Mouse (Mus musculus): ENCODE results near the gene Zfp865.
A peak's percentile ranks its signal among the peaks of the same experiment; 100 is the strongest.
"Not testable (repeated sequence)": the region's sequence is repeated elsewhere in the genome, so short reads cannot be mapped to it uniquely, and the experiment has no call there.

The Zfp865 gene

DNA sequence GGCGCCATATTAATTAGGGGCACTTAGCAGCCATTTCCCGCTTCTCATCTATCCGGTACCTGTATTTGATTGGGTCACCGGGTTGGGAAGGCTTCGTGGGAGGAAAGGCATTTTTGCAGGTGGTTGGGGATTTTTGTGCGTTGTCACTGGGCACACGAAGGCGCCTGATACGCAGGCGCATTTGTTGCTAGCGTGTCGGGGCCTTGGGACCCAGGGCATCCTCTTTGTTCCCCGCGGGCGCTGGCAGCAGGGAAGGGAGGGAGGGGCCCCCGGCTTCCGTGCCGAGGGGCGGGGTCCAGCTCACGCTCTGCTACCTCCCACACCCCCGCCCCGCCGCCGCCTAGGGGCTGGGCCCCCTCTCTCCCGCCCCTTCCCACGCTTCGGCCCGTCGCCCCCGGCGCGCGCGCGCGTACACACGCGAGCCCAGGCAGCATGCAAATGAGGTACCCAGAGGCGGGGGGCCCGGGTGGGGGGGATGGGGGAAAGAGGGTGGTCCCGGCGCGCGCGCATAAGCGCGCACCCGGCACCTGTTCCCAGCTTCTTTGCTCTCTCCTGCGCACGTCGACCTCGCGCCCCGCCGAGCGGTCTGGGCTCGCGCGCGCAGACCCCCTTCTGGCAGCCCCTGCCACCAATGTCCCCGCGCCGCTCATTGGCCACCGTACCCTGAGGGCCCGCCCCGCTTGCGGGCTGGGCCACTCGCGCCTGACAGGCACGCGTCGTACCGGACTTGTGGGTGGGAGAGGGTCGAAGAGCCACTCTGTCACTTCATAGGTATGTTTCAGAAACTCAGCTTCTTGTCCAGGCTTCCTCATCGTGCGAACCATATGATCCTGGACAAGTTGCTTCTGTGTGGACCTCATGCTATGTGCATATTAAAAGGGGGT lies 4.8 kb upstream of the Zfp865 start, which contains the start of gene Gm44973:
Gene Gm44973, plus strand, starts transcription at position 379 of the 884 bp plus-strand sequence.
- peak; percentile 96 for DNase-seq (ENCODE audit: low read depth, low spot score)

DNA sequence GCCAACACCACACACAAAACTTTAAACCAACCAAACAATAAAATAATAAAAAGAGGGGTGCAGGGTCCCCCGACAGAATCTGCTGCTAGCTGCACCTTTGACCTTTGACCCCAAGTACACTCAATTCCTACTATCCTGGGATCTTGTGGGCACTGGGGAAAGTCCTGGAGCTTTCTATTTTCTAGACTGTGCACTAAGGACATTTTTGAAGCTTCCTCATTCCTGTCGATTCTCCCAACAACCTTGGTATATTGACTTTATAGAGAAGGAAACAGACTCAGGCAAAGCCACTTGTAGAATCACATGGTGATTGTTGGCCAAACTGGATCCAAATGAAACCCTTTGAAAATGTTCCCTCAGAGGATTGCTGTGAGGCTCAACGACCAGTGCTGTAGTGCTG lies 4.1 kb upstream of the Zfp865 start:
- no peak for DNase-seq (ENCODE audit: low read depth, low spot score)

DNA sequence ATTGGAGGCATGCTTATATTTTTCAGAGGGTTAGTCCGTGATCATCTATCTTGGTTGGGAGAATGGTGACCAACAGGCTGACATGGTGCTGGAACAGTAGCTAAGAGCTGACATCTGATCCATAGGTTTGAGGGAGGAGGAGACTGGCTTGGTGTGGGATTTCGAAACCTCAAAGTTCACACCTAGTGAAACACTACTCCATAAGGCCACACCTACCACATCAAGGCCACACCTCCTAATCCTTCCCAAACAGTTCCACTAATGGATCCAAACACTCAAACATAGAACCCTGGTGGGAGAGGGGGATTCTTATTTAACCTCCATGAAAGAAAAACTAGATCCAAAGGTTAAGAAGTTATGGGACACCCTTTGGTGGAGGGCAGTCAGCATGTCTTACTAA lies 3.3 kb upstream of the Zfp865 start:
- DNase-seq (ENCODE audit: low read depth, low spot score): peak; percentile 62

- DNase-seq (ENCODE audit: low read depth, low spot score): peak; percentile 80
Observed at GRCm38 (mm10) chr7:5017352-5017751, 2.8 kb upstream of the Zfp865 start.

DNA sequence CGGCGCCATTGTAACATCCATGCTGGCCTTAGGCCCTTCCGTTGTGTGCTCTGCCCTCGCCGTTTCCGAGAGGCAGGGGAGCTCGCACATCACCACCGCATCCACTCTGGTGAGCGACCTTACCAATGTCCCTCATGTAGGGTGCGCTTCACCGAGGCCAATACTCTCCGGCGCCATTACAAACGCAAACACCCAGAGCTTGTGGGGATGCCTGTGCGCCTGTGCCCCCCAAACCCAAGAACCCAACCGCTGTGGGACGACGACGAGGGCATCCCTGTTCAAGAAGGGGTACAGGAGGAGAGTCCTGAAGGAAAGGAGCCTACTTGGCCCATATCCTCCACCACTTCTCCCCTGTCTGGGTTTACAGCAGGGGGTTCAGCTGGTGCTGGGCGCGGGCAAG lies 2.2 kb upstream of the Zfp865 start:
- no peak for DNase-seq (ENCODE audit: low read depth, low spot score)

GRCm38 (mm10) chr7:5019576-5019975 lies 600 bp upstream of the Zfp865 start:
- DNase-seq (ENCODE audit: low read depth, low spot score): not testable (repeated sequence)

- no peak for DNase-seq (ENCODE audit: low read depth, low spot score)
Observed at GRCm38 (mm10) chr7:5020685-5021084, 509 bp downstream of the Zfp865 start.

- DNase-seq (ENCODE audit: low read depth, low spot score): no peak
Observed at GRCm38 (mm10) chr7:5021197-5021596, 1.0 kb downstream of the Zfp865 start.

DNA sequence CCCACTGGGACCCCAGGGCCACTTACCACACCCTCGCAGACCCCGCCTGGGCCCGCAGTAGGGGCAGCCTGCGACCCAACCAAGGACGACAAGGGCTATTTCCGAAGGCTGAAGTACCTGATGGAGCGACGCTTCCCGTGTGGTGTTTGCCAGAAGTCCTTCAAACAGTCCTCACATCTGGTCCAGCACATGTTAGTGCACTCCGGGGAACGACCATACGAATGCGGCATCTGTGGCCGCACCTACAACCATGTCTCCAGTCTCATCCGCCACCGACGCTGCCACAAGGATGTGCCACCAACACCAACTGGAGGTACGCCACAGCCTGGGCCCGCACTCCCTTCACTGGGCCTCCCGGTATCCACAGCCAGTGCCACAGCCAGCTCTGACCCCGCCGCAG lies 9.4 kb downstream of the Zfp865 start:
- no peak for DNase-seq (ENCODE audit: low read depth, low spot score)

GRCm38 (mm10) chr7:5029946-5030345 lies 9.8 kb downstream of the Zfp865 start:
- peak; percentile 79 for DNase-seq (ENCODE audit: low read depth, low spot score)

DNA sequence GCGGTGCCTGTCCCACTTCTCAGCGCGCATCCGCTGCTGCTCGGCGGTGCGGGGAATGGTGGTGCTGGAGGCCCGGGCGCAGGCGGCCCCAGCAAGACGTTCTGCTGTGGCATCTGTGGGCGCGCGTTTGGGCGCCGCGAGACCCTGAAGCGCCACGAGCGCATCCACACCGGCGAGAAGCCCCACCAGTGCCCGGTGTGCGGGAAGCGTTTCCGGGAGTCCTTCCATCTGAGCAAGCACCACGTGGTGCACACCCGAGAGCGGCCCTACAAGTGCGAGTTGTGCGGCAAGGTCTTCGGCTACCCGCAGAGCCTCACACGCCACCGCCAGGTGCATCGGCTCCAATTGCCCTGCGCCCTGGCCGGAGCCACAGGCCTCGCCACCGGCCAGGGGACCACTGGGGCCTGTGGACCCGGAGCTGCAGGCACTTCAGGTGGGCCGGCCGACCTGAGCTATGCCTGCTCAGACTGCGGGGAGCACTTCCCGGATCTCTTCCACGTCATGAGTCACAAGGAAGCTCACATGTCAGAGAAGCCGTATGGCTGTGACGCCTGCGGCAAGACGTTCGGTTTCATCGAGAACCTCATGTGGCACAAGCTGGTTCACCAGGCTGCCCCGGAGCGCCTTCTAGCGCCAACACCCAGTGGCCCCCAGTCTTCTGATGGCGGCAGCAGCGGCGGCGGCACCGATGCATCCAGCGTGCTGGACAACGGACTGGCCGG lies 10.5 kb downstream of the Zfp865 start:
- DNase-seq (ENCODE audit: low read depth, low spot score): peak; percentile 82

GRCm38 (mm10) chr7:5031496-5031895 lies 11.3 kb downstream of the Zfp865 start:
- peak; percentile 64 for DNase-seq (ENCODE audit: low read depth, low spot score)

GRCm38 (mm10) chr7:5033818-5034217 lies 13.6 kb downstream of the Zfp865 start, which contains the start of gene 4632433K11Rik:
TSS of gene 4632433K11Rik (plus strand) at chr7:5034118.
- no peak for DNase-seq (ENCODE audit: low read depth, low spot score)

DNA sequence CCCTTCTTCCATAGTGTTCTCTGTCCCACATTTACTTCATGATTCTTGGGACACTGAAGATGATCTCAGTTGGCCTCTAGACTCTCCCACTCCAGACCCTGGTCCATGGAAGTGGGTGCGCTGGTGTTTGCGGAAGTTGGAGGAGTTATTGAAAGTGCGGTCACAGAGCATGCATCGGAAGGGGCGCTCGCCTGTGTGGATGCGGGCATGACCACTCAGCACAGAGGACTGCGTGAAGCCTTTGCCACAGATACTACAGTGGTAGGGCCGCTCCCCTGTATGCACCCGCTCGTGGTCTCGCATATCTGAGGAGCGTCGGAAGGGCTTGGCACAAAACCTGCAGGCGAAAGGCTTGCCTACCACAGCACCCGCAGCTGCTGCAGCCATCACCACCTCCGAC lies 15.5 kb downstream of the Zfp865 start:
- no peak for DNase-seq (ENCODE audit: low read depth, low spot score)

DNA sequence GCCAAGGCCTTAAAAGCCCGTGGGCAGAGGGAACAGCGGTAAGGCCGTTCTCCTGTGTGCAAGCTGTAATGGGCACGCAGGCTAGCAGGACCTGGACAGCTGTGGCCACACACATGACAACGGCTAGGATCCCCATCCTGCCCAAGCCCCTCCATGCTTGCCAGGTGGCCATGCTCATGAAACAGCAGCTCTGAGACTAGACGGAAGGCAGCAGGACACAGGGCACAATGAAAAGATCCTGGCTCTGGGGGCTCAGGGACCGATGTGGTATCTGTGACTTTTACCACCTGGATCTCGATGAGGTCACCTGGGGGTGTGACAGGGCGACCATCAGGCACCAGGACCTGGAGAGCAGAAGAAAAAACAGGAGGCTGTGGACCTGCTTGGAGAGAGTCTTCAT lies 16.0 kb downstream of the Zfp865 start:
- DNase-seq (ENCODE audit: low read depth, low spot score): no peak

GRCm38 (mm10) chr7:5037026-5037425 lies 16.9 kb downstream of the Zfp865 start:
- DNase-seq (ENCODE audit: low read depth, low spot score): no peak

GRCm38 (mm10) chr7:5037467-5037866 lies 17.3 kb downstream of the Zfp865 start:
- DNase-seq (ENCODE audit: low read depth, low spot score): no peak

- DNase-seq (ENCODE audit: low read depth, low spot score): peak; percentile 94
Observed at GRCm38 (mm10) chr7:5038109-5038732, 18.0 kb downstream of the Zfp865 start, which contains the start of gene Zfp784. TSS of gene Zfp784 (minus strand) at chr7:5038446.

GRCm38 (mm10) chr7:5038940-5039339 lies 18.8 kb downstream of the Zfp865 start:
- DNase-seq (ENCODE audit: low read depth, low spot score): peak; percentile 66

- no peak for DNase-seq (ENCODE audit: low read depth, low spot score)
Observed at GRCm38 (mm10) chr7:5044981-5045380, 24.8 kb downstream of the Zfp865 start.

GRCm38 (mm10) chr7:5046112-5046511 lies 25.9 kb downstream of the Zfp865 start:
- DNase-seq (ENCODE audit: low read depth, low spot score): no peak

DNA sequence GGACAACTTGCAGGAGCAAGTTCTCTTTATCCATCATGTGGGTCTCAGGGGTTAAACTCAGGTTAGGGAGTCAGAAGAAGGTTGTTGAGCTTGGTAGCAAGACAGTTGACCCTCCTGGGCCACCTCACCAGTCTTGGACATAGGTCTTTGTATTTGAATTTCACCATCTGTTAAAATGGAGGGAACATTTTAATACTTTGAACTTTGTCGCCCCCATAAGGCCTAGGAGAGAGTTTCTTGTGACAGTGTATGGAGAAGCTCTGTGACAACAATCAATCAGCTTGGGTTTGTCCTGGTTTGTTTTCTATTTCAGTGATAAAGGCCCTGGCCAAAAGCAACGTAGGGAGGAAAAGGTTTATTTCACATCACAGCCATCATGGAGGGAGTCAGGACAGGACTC lies 27.1 kb downstream of the Zfp865 start:
- DNase-seq (ENCODE audit: low read depth, low spot score): peak; percentile 48

All from R1 (cell line).